Mouse (Mus musculus) myocyte (in vitro differentiated cells): Measurements from ENCODE around the gene Phyh. TPM values are rescaled to one million over a fixed set of nuclear protein-coding genes. Genes with fewer than 3 reads are reported as not detected.

Experiments
- H3K27me3 ChIP-seq: one replicate; pipeline ENCODE4 v1.6.1; 2011; ENCODE audit not compliant: control insufficient read depth, insufficient read depth, insufficient read length
- H3K36me3 ChIP-seq: one replicate; pipeline ENCODE4 v1.6.1; 2011; ENCODE audit not compliant: control insufficient read depth, insufficient read depth
- H3K4me2 ChIP-seq: one replicate; pipeline ENCODE4 v1.6.1; 2011; ENCODE audit warnings: low read depth, control low read depth
- H3K4me3 ChIP-seq: one replicate; pipeline ENCODE4 v1.5.1; 2011; ENCODE audit warnings: mild to moderate bottlenecking, control low read depth, moderate library complexity
- H3K79me2 ChIP-seq: one replicate; pipeline ENCODE4 v1.6.1; 2011; ENCODE audit not compliant: control insufficient read depth, insufficient read depth
- H3ac ChIP-seq: one replicate; pipeline ENCODE4 v1.6.1; 2011; ENCODE audit not compliant: control insufficient read depth, insufficient read length
- CEBPB ChIP-seq: IDR thresholded peaks from 2 replicates; pipeline ENCODE4 v1.6.1; 2011; ENCODE audit warnings: mild to moderate bottlenecking, moderate library complexity; ENCODE audit not compliant: poor library complexity, insufficient read depth, severe bottlenecking
- E2F4 ChIP-seq: IDR thresholded peaks from one replicate; pipeline ENCODE4 v1.6.1; 2011; ENCODE audit warnings: mild to moderate bottlenecking, control low read depth, moderate library complexity; ENCODE audit not compliant: insufficient read depth
- MAX ChIP-seq: IDR thresholded peaks from one replicate; pipeline ENCODE4 v1.6.1; 2011; ENCODE audit warnings: low read depth, mild to moderate bottlenecking, control low read depth
- MYOD1 ChIP-seq, 3 experiments: IDR thresholded peaks; one replicate each; pipeline ENCODE4 v1.6.1; 2011; ENCODE audit warnings: control low read depth in 2 of 3, low read depth in 2 of 3, mild to moderate bottlenecking in 2 of 3, moderate library complexity in 1 of 3; ENCODE audit not compliant: insufficient read length in 2 of 3, control insufficient read depth in 1 of 3
- MYOG ChIP-seq, 3 experiments: IDR thresholded peaks; one replicate each; pipeline ENCODE4 v1.6.1; 2011; ENCODE audit warnings: control low read depth in 2 of 3, low read depth in 2 of 3, mild to moderate bottlenecking in 2 of 3; ENCODE audit not compliant: insufficient read length in 2 of 3, control insufficient read depth in 1 of 3, insufficient read depth in 1 of 3
- POLR2A ChIP-seq: IDR thresholded peaks from one replicate; pipeline ENCODE4 v1.6.1; 2011; ENCODE audit warnings: low read depth, mild to moderate bottlenecking, control low read depth, moderate library complexity; ENCODE audit not compliant: insufficient read length
- POLR2AphosphoS2 ChIP-seq: IDR thresholded peaks from one replicate; pipeline ENCODE4 v1.6.1; 2011; ENCODE audit warnings: low read depth, control low read depth; ENCODE audit not compliant: insufficient read length
- REST ChIP-seq: IDR thresholded peaks from one replicate; pipeline ENCODE4 v1.6.1; 2011; ENCODE audit warnings: mild to moderate bottlenecking, control low read depth, moderate library complexity; ENCODE audit not compliant: insufficient read depth, insufficient read length
- SRF ChIP-seq: IDR thresholded peaks from one replicate; pipeline ENCODE4 v1.6.1; 2011; ENCODE audit warnings: low read depth; ENCODE audit not compliant: control insufficient read depth, insufficient read length
- TCF12 ChIP-seq: IDR thresholded peaks from one replicate; pipeline ENCODE4 v1.6.1; 2011; ENCODE audit warnings: mild to moderate bottlenecking, control low read depth; ENCODE audit not compliant: poor library complexity, insufficient read depth, severe bottlenecking
- TCF3 ChIP-seq: IDR thresholded peaks from one replicate; pipeline ENCODE4 v1.6.1; 2011; ENCODE audit warnings: low read depth, control low read depth; ENCODE audit not compliant: insufficient read length
- USF1 ChIP-seq: IDR thresholded peaks from one replicate; pipeline ENCODE4 v1.6.1; 2011; ENCODE audit warnings: low read depth, mild to moderate bottlenecking, control low read depth, moderate library complexity
- polyA plus RNA-seq: library from polyadenylated mRNA; unstranded; fragments of >200 nt; fragmentation: generic; extraction: Trizol; gene quantifications from one replicate; pipeline ENCODE4 v1.2.1, GENCODE M21; 2012; ENCODE audit warnings: missing spikeins

Phyh gene
- polyA plus RNA-seq, 1 experiment, result 14.5 TPM

GRCm38 (mm10) chr2:4978091-4978490 is 59.3 kb downstream of the Phyh start:
- Histone ChIP-seq H3K4me2 (no peak overlapping the region), H3K4me3 (no peak overlapping the region), H3ac (no peak overlapping the region), H3K79me2 (no peaks in the 10 kb centered on the region), H3K27me3 (no peaks in the 10 kb centered on the region), H3K36me3 (no peaks in the 10 kb centered on the region)
- no peak for TF ChIP-seq MYOG (IDR thresholded peaks at IDR 0.05; ENCODE audit: control insufficient read depth in 1 of 3, insufficient read depth in 1 of 3, insufficient read length in 2 of 3, low read depth in 2 of 3)
- no peak for TF ChIP-seq E2F4
- no peak for TF ChIP-seq POLR2AphosphoS2
- TF ChIP-seq USF1, result no peak
- no peak for TF ChIP-seq TCF12

GRCm38 (mm10) chr2:4983987-4984386 is 65.2 kb downstream of the Phyh start:
- Histone ChIP-seq H3K36me3 (no peaks in the 10 kb centered on the region), H3ac (no peak overlapping the region), H3K27me3 (no peaks in the 10 kb centered on the region), H3K4me2 (no peak overlapping the region), H3K4me3 (no peak overlapping the region), H3K79me2 (no peaks in the 10 kb centered on the region)
- TF ChIP-seq POLR2A, result no peak
- no peak for TF ChIP-seq MAX
- no peak for TF ChIP-seq SRF
- no peak for TF ChIP-seq CEBPB
- TF ChIP-seq TCF12, result no peak
- TF ChIP-seq POLR2AphosphoS2, result no peak

- TF ChIP-seq POLR2AphosphoS2, result no peak
- TF ChIP-seq REST, result no peak
- no peak for TF ChIP-seq TCF3
- TF ChIP-seq CEBPB, result no peak
- TF ChIP-seq MYOD1 (IDR thresholded peaks at IDR 0.05; ENCODE audit: control insufficient read depth in 1 of 3, insufficient read length in 2 of 3, low read depth in 2 of 3), result no peak
- TF ChIP-seq E2F4, result no peak
- no peak for TF ChIP-seq USF1
- no peak for TF ChIP-seq SRF
- no peak for TF ChIP-seq MYOG (IDR thresholded peaks at IDR 0.05; ENCODE audit: control insufficient read depth in 1 of 3, insufficient read depth in 1 of 3, insufficient read length in 2 of 3, low read depth in 2 of 3)
- no peak for TF ChIP-seq POLR2A
- no peak for TF ChIP-seq TCF12
- no peak for TF ChIP-seq MAX
- H3ac ChIP-seq, result no peak overlapping the region
- H3K4me2 ChIP-seq, result no peak overlapping the region
- no peaks in the 10 kb centered on the region for H3K27me3 ChIP-seq
- no peaks in the 10 kb centered on the region for H3K79me2 ChIP-seq
- H3K36me3 ChIP-seq, result no peaks in the 10 kb centered on the region
- no peak overlapping the region for H3K4me3 ChIP-seq
These were observed 66.2 kb downstream of the Phyh start for GRCm38 (mm10) chr2:4985000-4985399.

- TF ChIP-seq REST (no peak), E2F4 (no peak), MAX (no peak), MYOG (IDR thresholded peaks at IDR 0.05; ENCODE audit: control insufficient read depth in 1 of 3, insufficient read depth in 1 of 3, insufficient read length in 2 of 3, low read depth in 2 of 3) (no peak), TCF12 (no peak), POLR2A (no peak), TCF3 (no peak), USF1 (no peak), CEBPB (no peak), POLR2AphosphoS2 (no peak), SRF (no peak), MYOD1 (IDR thresholded peaks at IDR 0.05; ENCODE audit: control insufficient read depth in 1 of 3, insufficient read length in 2 of 3, low read depth in 2 of 3) (no peak)
- H3K79me2 ChIP-seq, result no peaks in the 10 kb centered on the region
- no peaks in the 10 kb centered on the region for H3K27me3 ChIP-seq
- no peak overlapping the region for H3K4me3 ChIP-seq
- H3K36me3 ChIP-seq, result no peaks in the 10 kb centered on the region
- no peak overlapping the region for H3K4me2 ChIP-seq
- H3ac ChIP-seq, result no peak overlapping the region
These were observed 68.0 kb downstream of the Phyh start for GRCm38 (mm10) chr2:4986798-4987197.

- H3K36me3 ChIP-seq, result peaks cover 2% of the 10 kb centered on the region
- no peak overlapping the region for H3K4me2 ChIP-seq
- H3K79me2 ChIP-seq, result no peaks in the 10 kb centered on the region
- H3K4me3 ChIP-seq, result no peak overlapping the region
- H3ac ChIP-seq, result no peak overlapping the region
- H3K27me3 ChIP-seq, result no peaks in the 10 kb centered on the region
- TF ChIP-seq TCF12 (no peak), TCF3 (no peak), MYOD1 (IDR thresholded peaks at IDR 0.05; ENCODE audit: control insufficient read depth in 1 of 3, insufficient read length in 2 of 3, low read depth in 2 of 3) (no peak), E2F4 (no peak), POLR2AphosphoS2 (no peak), REST (no peak), USF1 (no peak), MAX (no peak), MYOG (IDR thresholded peaks at IDR 0.05; ENCODE audit: control insufficient read depth in 1 of 3, insufficient read depth in 1 of 3, insufficient read length in 2 of 3, low read depth in 2 of 3) (no peak), SRF (no peak), CEBPB (no peak), POLR2A (no peak)
These were observed 68.8 kb downstream of the Phyh start for GRCm38 (mm10) chr2:4987388-4988180.
